ENCODE assay signal across 22 mouse cellular contexts in genomic region chr5:147818866-147819265, GRCm38 (mm10).
"Had no signal": no experiment of that assay in that cellular context is flagged by ENCODE, and none has a peak within 500 bp of the region (broad histone marks: within the 10 kb centered on the region; RNA-seq: fewer than 3 reads in every experiment).

No protein-coding gene starts in this region.

- H3K27ac ChIP-seq: gastrocnemius, adult 2 months; heart, adult 2 months; heart, embryonic 13.5 days; heart, embryonic 15.5 days; hindbrain, embryonic 10.5 days; hindbrain, embryonic 12.5 days; hindbrain, embryonic 14.5 days; intestine, embryonic 15.5 days; limb, embryonic 10.5 days; limb, embryonic 12.5 days; liver, embryonic 13.5 days; liver, embryonic 15.5 days had no signal

- H3K9ac ChIP-seq: heart, embryonic 13.5 days; heart, embryonic 15.5 days; hindbrain, embryonic 12.5 days; hindbrain, embryonic 14.5 days; intestine, embryonic 15.5 days; limb, embryonic 12.5 days; liver, embryonic 13.5 days; liver, embryonic 15.5 days had no signal

- H3K9me3 ChIP-seq: intestine, embryonic 15.5 days; limb, embryonic 10.5 days had no signal

- H3K4me1 ChIP-seq: heart, embryonic 13.5 days; heart, embryonic 15.5 days; hindbrain, embryonic 10.5 days; hindbrain, embryonic 12.5 days; intestine, embryonic 15.5 days; limb, embryonic 10.5 days; limb, embryonic 12.5 days; liver, embryonic 15.5 days had no signal

- DNase-seq: gastrocnemius, adult 2 months; gastrocnemius, postnatal 10 days; gastrocnemius, postnatal 25 days; heart, adult 2 months; heart, postnatal 4 days; kidney, adult 18-20 months; kidney, adult 8-10 months; kidney, postnatal 14 days; kidney, postnatal 36 days; layer of hippocampus, adult 9-11 months; layer of hippocampus, postnatal 36 days; liver; liver, embryonic 13.5 days had no signal

- H3K36me3 ChIP-seq: heart, embryonic 13.5 days; heart, embryonic 15.5 days; hindbrain, embryonic 10.5 days; hindbrain, embryonic 12.5 days; intestine, embryonic 15.5 days; limb, embryonic 10.5 days; limb, embryonic 12.5 days; liver, embryonic 13.5 days; liver, embryonic 15.5 days had no signal

- H3K27me3 ChIP-seq: heart, embryonic 13.5 days; heart, embryonic 15.5 days; hindbrain, embryonic 12.5 days; intestine, embryonic 15.5 days; limb, embryonic 12.5 days; liver, embryonic 13.5 days; liver, embryonic 15.5 days had no signal

- H3K4me3 ChIP-seq: gastrocnemius, adult 2 months; heart, adult 2 months; heart, embryonic 13.5 days; heart, embryonic 15.5 days; hindbrain, embryonic 10.5 days; hindbrain, embryonic 12.5 days; intestine, embryonic 15.5 days; limb, embryonic 10.5 days; limb, embryonic 12.5 days; liver, embryonic 13.5 days; liver, embryonic 15.5 days had no signal
